Mouse (Mus musculus): Measurements from ENCODE around the gene Trim12c. TPM values are rescaled to one million over a fixed set of nuclear protein-coding genes. Genes with fewer than 3 reads are reported as not detected.
"Not testable (repeated sequence)": the region's sequence is repeated elsewhere in the genome, so short reads cannot be mapped to it uniquely, and the experiment has no call there.

Gene Trim12c
- polyA plus RNA-seq, 1 experiment, result 3.4 TPM

DNA sequence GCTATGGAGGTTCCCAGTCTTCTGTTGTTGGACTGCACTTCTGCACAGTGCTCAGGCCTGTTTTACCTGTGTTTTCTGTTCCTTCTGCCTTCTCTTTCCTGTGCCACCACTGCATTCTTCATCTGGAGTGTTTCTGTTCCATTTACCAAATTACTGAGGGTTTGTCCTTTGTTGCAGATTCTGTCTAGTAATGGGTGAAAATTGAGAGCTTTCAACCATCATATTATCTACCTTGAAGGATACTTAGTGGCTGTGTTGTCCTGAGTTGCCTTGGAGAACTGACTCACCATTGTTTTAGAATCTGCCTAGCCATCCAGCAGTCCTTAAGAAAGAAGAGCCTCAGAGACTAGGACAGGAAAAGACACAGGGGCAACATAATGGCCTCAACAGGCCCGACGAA lies 24.0 kb downstream of the Trim12c start, which contains the start of gene Trim34b:
TSS of gene Trim34b (plus strand) at position 301 of the 400 bp plus-strand sequence.
- H3K27ac ChIP-seq (ENCODE audit: insufficient read depth, low read depth, low read length), result not testable (repeated sequence)
- 92% methylated on average over 2 of the region's 2 CpGs for WGBS

DNA sequence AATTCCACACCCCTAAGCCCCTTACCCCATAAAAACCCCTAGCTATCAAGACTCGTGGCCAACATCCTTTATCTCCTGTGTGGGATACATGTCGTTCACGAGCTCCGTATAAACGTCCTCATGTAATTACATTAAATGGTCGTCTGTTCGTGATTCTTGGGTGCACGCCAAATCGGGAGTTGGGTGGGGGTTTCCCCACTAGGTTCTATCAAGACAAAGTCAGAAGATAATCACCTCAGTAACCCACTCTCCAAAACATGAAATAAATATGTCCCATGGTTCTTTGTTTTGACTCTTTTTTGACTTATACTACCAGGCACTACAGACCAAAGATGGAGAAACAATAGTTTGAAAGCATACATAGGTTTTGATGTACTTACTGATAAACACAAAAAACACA lies 31.1 kb downstream of the Trim12c start:
- no peaks in the 10 kb centered on the region for H3K27me3 ChIP-seq (replicated peaks; ENCODE audit: control insufficient read depth, insufficient read depth, low read length)
- no peak for TF ChIP-seq CTCF (conservative IDR thresholded peaks at IDR 0.05; ENCODE audit: insufficient read depth, insufficient read length, low read depth, low read length)
- no peak for TF ChIP-seq POLR2A (IDR thresholded peaks at IDR 0.05; ENCODE audit: low read depth, low read length)
- no peak overlapping the region for H3K27ac ChIP-seq (ENCODE audit: insufficient read depth, low read depth, low read length)
- H3K4me1 ChIP-seq (ENCODE audit: control insufficient read depth, insufficient read depth, low read length), result no peaks in the 10 kb centered on the region
- no peak for DNase-seq
- 70% methylated on average over 9 of the region's 9 CpGs for whole genome bisulfite sequencing
- no peak overlapping the region for H3K4me3 ChIP-seq (ENCODE audit: insufficient read depth, low read depth, low read length)
- no peaks in the 10 kb centered on the region for H3K36me3 ChIP-seq (ENCODE audit: control insufficient read depth, insufficient read depth, low read length)

More for the DNA sequence above, 24.0 kb downstream of the Trim12c start, which contains the start of gene Trim34b:
- H3K4me3 ChIP-seq (ENCODE audit: insufficient read depth, low read depth, low read length); H3K36me3 ChIP-seq (ENCODE audit: control insufficient read depth, insufficient read depth, low read length); H3K27me3 ChIP-seq (replicated peaks; ENCODE audit: control insufficient read depth, insufficient read depth, low read length); DNase-seq; H3K4me1 ChIP-seq (ENCODE audit: control insufficient read depth, insufficient read depth, low read length): not testable (repeated sequence)

GRCm38 (mm10) chr7:104315369-104316080 lies 37.6 kb downstream of the Trim12c start, which contains the start of gene Trim12a:
Trim12a (minus strand) TSS chr7:104315466.
- H3K36me3 ChIP-seq (ENCODE audit: control insufficient read depth, insufficient read depth, low read length); DNase-seq; H3K27me3 ChIP-seq (replicated peaks; ENCODE audit: control insufficient read depth, insufficient read depth, low read length); H3K4me1 ChIP-seq (ENCODE audit: control insufficient read depth, insufficient read depth, low read length): not testable (repeated sequence)
- H3K4me3 ChIP-seq (ENCODE audit: insufficient read depth, low read depth, low read length), result peak within 1 kb of the TSS; percentile 61
- 14% methylated on average over 4 of the region's 4 CpGs for WGBS
- H3K27ac ChIP-seq (ENCODE audit: insufficient read depth, low read depth, low read length), result peak within 1 kb of the TSS; percentile 96

DNA sequence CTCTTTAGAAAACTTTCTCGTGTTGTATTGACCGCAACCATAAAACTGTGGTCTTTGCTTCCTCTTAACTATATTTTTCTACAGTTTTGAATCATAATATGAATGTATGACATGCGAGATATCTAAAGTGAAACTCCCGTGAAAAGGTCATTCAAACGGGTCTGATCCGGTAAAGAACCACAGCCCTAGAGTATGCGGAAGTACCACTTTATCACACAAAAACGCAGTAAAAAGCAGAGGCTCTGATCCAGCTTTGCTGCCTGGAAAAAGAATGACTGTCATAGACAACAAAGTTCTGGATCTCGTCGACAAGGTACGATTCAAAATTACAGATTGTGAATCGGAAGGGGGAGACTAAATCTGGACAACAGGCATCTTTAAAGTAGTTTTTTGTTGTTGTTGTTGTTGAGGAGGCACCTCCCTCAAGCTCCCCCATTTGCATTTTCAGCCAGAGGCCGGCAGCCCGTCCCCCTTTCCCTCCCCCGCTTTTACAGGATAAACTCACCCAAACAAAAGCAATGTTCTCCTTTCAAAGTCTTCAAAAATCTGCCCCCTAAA lies 38.3 kb downstream of the Trim12c start:
- Histone ChIP-seq H3K27me3 (replicated peaks; ENCODE audit: control insufficient read depth, insufficient read depth, low read length) (no peaks in the 10 kb centered on the region), H3K4me1 (ENCODE audit: control insufficient read depth, insufficient read depth, low read length) (no peaks in the 10 kb centered on the region), H3K36me3 (ENCODE audit: control insufficient read depth, insufficient read depth, low read length) (no peaks in the 10 kb centered on the region), H3K4me3 (ENCODE audit: insufficient read depth, low read depth, low read length) (peak overlapping the region; percentile 61), H3K27ac (ENCODE audit: insufficient read depth, low read depth, low read length) (peak overlapping the region; percentile 96)
- 4% methylated on average over 15 of the region's 15 CpGs for WGBS
- peak; percentile 35 for DNase-seq
- TF ChIP-seq CTCF (conservative IDR thresholded peaks at IDR 0.05; ENCODE audit: insufficient read depth, insufficient read length, low read depth, low read length) (no peak), POLR2A (IDR thresholded peaks at IDR 0.05; ENCODE audit: low read depth, low read length) (no peak)

DNA sequence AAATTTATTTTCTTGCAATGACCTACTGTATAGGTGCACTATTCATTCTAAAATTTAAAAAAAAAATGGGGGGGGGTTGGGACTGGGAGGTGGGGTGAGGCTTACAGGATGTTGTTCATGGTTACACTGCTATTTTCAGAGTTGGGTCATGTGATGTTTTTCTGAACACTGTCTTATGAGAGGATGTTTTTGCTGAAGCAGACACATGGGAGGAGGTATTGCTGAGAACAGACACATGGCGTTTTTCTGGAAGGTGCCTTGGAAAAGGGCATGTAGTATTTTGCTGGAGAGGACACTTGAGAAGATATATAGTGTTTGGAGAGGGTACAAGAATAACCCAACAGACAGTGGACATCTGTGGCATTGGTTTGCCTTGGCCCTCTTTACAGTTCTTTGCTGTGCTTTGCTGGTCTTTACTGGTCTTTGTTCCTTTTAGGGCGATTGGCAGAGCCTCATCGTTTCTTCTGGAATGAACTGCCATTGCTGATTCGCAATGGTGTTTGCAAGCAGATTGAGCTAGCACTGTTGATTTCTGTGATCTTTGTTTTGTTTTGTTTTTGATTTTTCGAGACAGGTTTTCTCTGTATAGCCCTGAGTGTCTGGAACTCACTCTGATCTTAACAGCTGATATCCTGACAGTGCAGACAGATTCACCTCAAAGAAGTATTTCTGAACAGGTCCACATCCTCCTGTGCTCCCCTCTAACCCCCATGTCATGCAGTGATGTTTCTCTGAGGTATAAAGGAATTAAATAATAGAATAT lies 61.3 kb downstream of the Trim12c start:
- TF ChIP-seq POLR2A (IDR thresholded peaks at IDR 0.05; ENCODE audit: low read depth, low read length) (no peak), CTCF (conservative IDR thresholded peaks at IDR 0.05; ENCODE audit: insufficient read depth, insufficient read length, low read depth, low read length) (no peak)
- no peak overlapping the region for H3K27ac ChIP-seq (ENCODE audit: insufficient read depth, low read depth, low read length)

GRCm38 (mm10) chr7:104290641-104291040 lies 62.5 kb downstream of the Trim12c start:
- no peak overlapping the region for H3K4me3 ChIP-seq (ENCODE audit: insufficient read depth, low read depth, low read length)
- H3K27ac ChIP-seq (ENCODE audit: insufficient read depth, low read depth, low read length), result no peak overlapping the region
- H3K4me1 ChIP-seq (ENCODE audit: control insufficient read depth, insufficient read depth, low read length), result no peaks in the 10 kb centered on the region
- WGBS, result 93% methylated on average over 1 of the region's 1 CpGs
- H3K27me3 ChIP-seq (replicated peaks; ENCODE audit: control insufficient read depth, insufficient read depth, low read length), result no peaks in the 10 kb centered on the region
- H3K36me3 ChIP-seq (ENCODE audit: control insufficient read depth, insufficient read depth, low read length), result no peaks in the 10 kb centered on the region
- TF ChIP-seq POLR2A (IDR thresholded peaks at IDR 0.05; ENCODE audit: low read depth, low read length) (no peak), CTCF (conservative IDR thresholded peaks at IDR 0.05; ENCODE audit: insufficient read depth, insufficient read length, low read depth, low read length) (no peak)
- DNase-seq, result no peak

More for the DNA sequence above, 61.3 kb downstream of the Trim12c start:
- WGBS, result 79% methylated on average over 5 of the region's 5 CpGs
- H3K36me3 ChIP-seq (ENCODE audit: control insufficient read depth, insufficient read depth, low read length), result no peaks in the 10 kb centered on the region
- H3K4me1 ChIP-seq (ENCODE audit: control insufficient read depth, insufficient read depth, low read length), result no peaks in the 10 kb centered on the region
- H3K27me3 ChIP-seq (replicated peaks; ENCODE audit: control insufficient read depth, insufficient read depth, low read length), result no peaks in the 10 kb centered on the region
- DNase-seq, result no peak
- H3K4me3 ChIP-seq (ENCODE audit: insufficient read depth, low read depth, low read length), result no peak overlapping the region

Other genes with a start within 250 kb of the Trim12c start
- gene Olfr646, start 248.5 kb downstream of the Trim12c start, polyA plus RNA-seq (2012; rRNA removed), result not detected in 2 replicates
- gene Ubqln5, start 223.5 kb downstream of the Trim12c start, polyA plus RNA-seq (2012; rRNA removed), result not detected in 2 replicates
- not detected in 2 replicates for gene Olfr643, start 216.0 kb downstream of the Trim12c start, polyA plus RNA-seq (2012; rRNA removed)
- 0.07 and 0.09 TPM in 2 replicates for gene Ubqln3, start 210.1 kb downstream of the Trim12c start, polyA plus RNA-seq (2012; rRNA removed)
- gene Ubqlnl, start 202.8 kb downstream of the Trim12c start, polyA plus RNA-seq (2012; rRNA removed), result 0.18 TPM in 1 of 2 replicates, not detected in the other
- not detected in 2 replicates for gene Olfm5, start 188.5 kb downstream of the Trim12c start, polyA plus RNA-seq (2012; rRNA removed)
- not detected in 2 replicates for gene Olfr648, start 170.0 kb downstream of the Trim12c start, polyA plus RNA-seq (2012; rRNA removed)
- gene Olfr649, start 157.4 kb downstream of the Trim12c start, polyA plus RNA-seq (2012; rRNA removed), result not detected in 2 replicates
- 0.88 and 1.0 TPM in 2 replicates for gene Trim6, start 134.6 kb downstream of the Trim12c start, polyA plus RNA-seq (2012; rRNA removed)
- gene Trim34a, start 108.9 kb downstream of the Trim12c start, polyA plus RNA-seq (2012; rRNA removed), result 3.3 and 5.1 TPM in 2 replicates
- gene Trim5, start 65.3 kb downstream of the Trim12c start, polyA plus RNA-seq (2012; rRNA removed), result 0.30 and 0.42 TPM in 2 replicates
- 1.9 and 3.1 TPM in 2 replicates for gene Trim12a, start 37.9 kb downstream of the Trim12c start, polyA plus RNA-seq (2012; rRNA removed)
- 2.3 TPM in 2 replicates for gene Trim34b, start 23.9 kb downstream of the Trim12c start, polyA plus RNA-seq (2012; rRNA removed)
- gene Trim30b, start 16.5 kb upstream of the Trim12c start, polyA plus RNA-seq (2012; rRNA removed), result 0.03 and 0.25 TPM in 2 replicates
- gene Trim30c, start 47.5 kb upstream of the Trim12c start, polyA plus RNA-seq (2012; rRNA removed), result 0.09 TPM in 1 of 2 replicates, not detected in the other
- gene Trim30a, start 111.8 kb upstream of the Trim12c start, polyA plus RNA-seq (2012; rRNA removed), result 2.1 and 4.6 TPM in 2 replicates
- gene Trim30d, start 154.5 kb upstream of the Trim12c start, polyA plus RNA-seq (2012; rRNA removed), result 0.39 and 0.92 TPM in 2 replicates
- gene Olfr651, start 196.8 kb upstream of the Trim12c start, polyA plus RNA-seq (2012; rRNA removed), result not detected in 2 replicates
- not detected in 2 replicates for gene Olfr652, start 207.5 kb upstream of the Trim12c start, polyA plus RNA-seq (2012; rRNA removed)
- gene Olfr653, start 224.0 kb upstream of the Trim12c start, polyA plus RNA-seq (2012; rRNA removed), result not detected in 2 replicates
- gene Olfr654, start 233.7 kb upstream of the Trim12c start, polyA plus RNA-seq (2012; rRNA removed), result not detected in 2 replicates
- gene Olfr655, start 248.4 kb upstream of the Trim12c start, polyA plus RNA-seq (2012; rRNA removed), result not detected in 2 replicates